Mouse (Mus musculus) embryonic facial prominence, embryonic 13.5 days (tissue): ENCODE data around the gene Slc25a13. TPM values are rescaled to one million over a fixed set of nuclear protein-coding genes. Genes with fewer than 3 reads are reported as not detected.

ENCODE experiments used
- ATAC-seq: fragments of 200-750 bp; cut with Nextera tagmentation; 2 replicates; pipeline ENCODE4 v1.8.0; 2017; ENCODE audit warnings: low read depth; ENCODE audit not compliant: insufficient number of reproducible peaks, insufficient read depth, low FRiP score, low TSS enrichment
- H3K27ac ChIP-seq: fragments of 300-500 bp; sonication (generic); 2 replicates; pipeline ENCODE4 v1.5.1; 2015; ENCODE audit warnings: moderate library complexity, mild to moderate bottlenecking, inconsistent platforms
- H3K27me3 ChIP-seq: fragments of 300-500 bp; sonication (generic); 2 replicates; pipeline ENCODE4 v1.6.1; 2015; ENCODE audit warnings: mild to moderate bottlenecking, inconsistent platforms
- H3K36me3 ChIP-seq: fragments of 300-500 bp; sonication (generic); 2 replicates; pipeline ENCODE4 v1.6.1; 2015; ENCODE audit warnings: mild to moderate bottlenecking, inconsistent platforms
- H3K4me1 ChIP-seq: fragments of 300-500 bp; sonication (generic); 2 replicates; pipeline ENCODE4 v1.6.1; 2015; ENCODE audit warnings: inconsistent platforms
- H3K4me2 ChIP-seq: fragments of 300-500 bp; sonication (generic); 2 replicates; pipeline ENCODE4 v1.6.1; 2015; ENCODE audit warnings: moderate library complexity, mild to moderate bottlenecking, inconsistent platforms
- H3K4me3 ChIP-seq: fragments of 300-500 bp; sonication (generic); 2 replicates; pipeline ENCODE4 v1.5.1; 2015; ENCODE audit warnings: mild to moderate bottlenecking, inconsistent platforms
- H3K9ac ChIP-seq: fragments of 300-500 bp; sonication (generic); 2 replicates; pipeline ENCODE4 v1.6.1; 2015; ENCODE audit warnings: mild to moderate bottlenecking, inconsistent platforms
- H3K9me3 ChIP-seq: fragments of 300-500 bp; sonication (generic); 2 replicates; pipeline ENCODE4 v1.6.1; 2016; ENCODE audit warnings: inconsistent platforms
- WGBS: fragments of 180-500 bp; shearing (Covaris S2); methylation state at CpG from one replicate; pipeline ENCODE4 v1.1.7; 2015; ENCODE audit warnings: mixed read lengths; 5-methylcytosine and 5-hydroxymethylcytosine counted together
- polyA plus RNA-seq: library from polyadenylated mRNA; unstranded; fragments of >200 nt; fragmentation: Nextera tagmentation; extraction: Ambion mirVana; gene quantifications from 2 replicates; pipeline ENCODE4 v1.2.1, GENCODE M21; 2015

Gene Slc25a13
- polyA plus RNA-seq, 1 experiment from 2014 or later = 20.2 TPM

- Histone ChIP-seq H3K36me3 (no peaks in the 10 kb centered on the region), H3K4me1 (no peaks in the 10 kb centered on the region), H3K27me3 (no peaks in the 10 kb centered on the region), H3K27ac (no peak overlapping the region), H3K4me3 (no peak overlapping the region), H3K9me3 (no peaks in the 10 kb centered on the region), H3K9ac (no peak overlapping the region), H3K4me2 (no peak overlapping the region)
- 92% methylated on average over 3 of the region's 3 CpGs for WGBS
- no peak for ATAC-seq
Observed at GRCm38 (mm10) chr6:6136812-6137211, 80.2 kb downstream of the Slc25a13 start.

DNA sequence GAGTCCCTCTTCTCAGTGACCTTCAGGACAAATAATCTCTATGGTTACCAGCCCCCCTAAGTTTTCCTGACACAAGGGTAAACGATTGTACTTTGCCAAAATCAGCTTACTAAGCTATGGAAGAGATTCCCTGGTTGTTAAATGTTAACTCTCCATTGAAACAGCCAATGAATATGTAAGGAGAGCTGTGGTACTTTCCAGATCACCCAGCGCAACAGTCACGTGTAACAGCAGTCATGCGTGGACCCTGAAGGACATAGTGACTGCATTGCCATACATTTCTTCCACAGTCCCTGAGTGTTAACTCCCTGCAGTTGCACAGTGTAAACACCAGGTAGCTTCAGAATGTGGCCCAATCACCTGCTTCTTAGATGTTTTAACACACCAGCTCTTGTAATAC lies 82.0 kb downstream of the Slc25a13 start:
- no peaks in the 10 kb centered on the region for H3K4me1 ChIP-seq
- no peak overlapping the region for H3K9ac ChIP-seq
- ATAC-seq = no peak
- no peak overlapping the region for H3K4me3 ChIP-seq
- no peaks in the 10 kb centered on the region for H3K9me3 ChIP-seq
- WGBS = 93% methylated on average over 4 of the region's 4 CpGs
- H3K27ac ChIP-seq = no peak overlapping the region
- H3K4me2 ChIP-seq = no peak overlapping the region
- no peaks in the 10 kb centered on the region for H3K27me3 ChIP-seq
- H3K36me3 ChIP-seq = no peaks in the 10 kb centered on the region

DNA sequence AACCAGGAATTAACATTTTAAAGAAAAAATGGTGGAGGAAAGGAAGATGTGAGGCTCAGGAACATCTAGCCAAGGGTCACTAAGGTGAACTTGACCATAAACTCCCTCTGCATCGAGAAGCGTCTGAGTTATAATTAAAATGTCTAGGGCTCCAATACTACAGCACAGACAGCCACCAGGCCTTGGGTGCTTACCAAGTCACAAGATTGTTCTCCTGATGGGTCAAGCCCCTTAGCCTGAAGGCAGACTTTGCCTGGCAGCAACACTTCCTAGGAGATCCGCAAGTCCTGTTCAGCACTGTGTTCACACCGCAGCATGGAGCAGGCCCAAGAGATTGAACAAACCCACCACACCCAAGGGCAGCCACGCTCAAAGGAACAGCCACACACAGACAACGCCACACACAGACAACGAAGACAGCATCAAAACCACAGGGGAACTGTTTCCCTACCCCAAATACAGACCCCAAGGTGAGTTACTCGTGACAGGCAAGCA lies 83.4 kb downstream of the Slc25a13 start:
- H3K9ac ChIP-seq = no peak overlapping the region
- H3K9me3 ChIP-seq = no peaks in the 10 kb centered on the region
- no peaks in the 10 kb centered on the region for H3K36me3 ChIP-seq
- H3K27me3 ChIP-seq = no peaks in the 10 kb centered on the region
- no peaks in the 10 kb centered on the region for H3K4me1 ChIP-seq
- no peak for ATAC-seq
- H3K4me3 ChIP-seq = no peak overlapping the region
- WGBS = 68% methylated on average over 8 of the region's 8 CpGs
- no peak overlapping the region for H3K27ac ChIP-seq
- no peak overlapping the region for H3K4me2 ChIP-seq

- Histone ChIP-seq H3K27ac (no peak overlapping the region), H3K9me3 (no peaks in the 10 kb centered on the region), H3K27me3 (no peaks in the 10 kb centered on the region), H3K36me3 (no peaks in the 10 kb centered on the region), H3K4me1 (no peaks in the 10 kb centered on the region), H3K9ac (no peak overlapping the region), H3K4me3 (no peak overlapping the region), H3K4me2 (no peak overlapping the region)
- no peak for ATAC-seq
- 65% methylated on average over 5 of the region's 5 CpGs for WGBS
Observed at GRCm38 (mm10) chr6:6132047-6132446, 84.9 kb downstream of the Slc25a13 start.

DNA sequence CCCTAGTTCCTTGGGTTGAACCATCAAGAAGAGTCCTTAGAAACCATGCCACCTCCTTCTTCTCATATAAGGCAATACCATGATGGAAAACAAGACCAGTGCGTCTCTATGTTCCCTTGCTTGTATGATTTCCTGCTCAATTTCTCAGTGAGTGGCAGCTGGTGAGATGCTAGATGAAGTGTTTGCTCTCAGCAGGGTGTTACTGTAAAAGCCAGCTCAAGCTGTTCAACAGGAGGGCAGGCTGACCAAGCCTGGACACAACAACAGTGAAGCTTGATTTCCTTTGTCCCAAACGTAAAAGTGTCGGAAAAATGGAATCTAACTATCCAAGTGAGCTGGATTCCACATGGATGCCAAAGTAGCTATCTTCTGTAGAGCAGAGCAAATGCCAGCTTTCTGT lies 91.4 kb downstream of the Slc25a13 start:
- Histone ChIP-seq H3K27me3 (no peaks in the 10 kb centered on the region), H3K4me3 (no peak overlapping the region), H3K27ac (no peak overlapping the region), H3K9me3 (no peaks in the 10 kb centered on the region), H3K4me1 (no peaks in the 10 kb centered on the region), H3K36me3 (no peaks in the 10 kb centered on the region), H3K9ac (no peak overlapping the region), H3K4me2 (no peak overlapping the region)
- WGBS = 91% methylated on average over 3 of the region's 3 CpGs
- no peak for ATAC-seq

- no peak overlapping the region for H3K9ac ChIP-seq
- H3K4me2 ChIP-seq = no peak overlapping the region
- no peaks in the 10 kb centered on the region for H3K9me3 ChIP-seq
- H3K36me3 ChIP-seq = no peaks in the 10 kb centered on the region
- 79% methylated on average over 5 of the region's 5 CpGs for WGBS
- H3K27me3 ChIP-seq = no peaks in the 10 kb centered on the region
- H3K27ac ChIP-seq = no peak overlapping the region
- no peak overlapping the region for H3K4me3 ChIP-seq
- no peaks in the 10 kb centered on the region for H3K4me1 ChIP-seq
- no peak for ATAC-seq
Observed at GRCm38 (mm10) chr6:6121904-6122303, 95.1 kb downstream of the Slc25a13 start.

GRCm38 (mm10) chr6:6120841-6121240 lies 96.1 kb downstream of the Slc25a13 start:
- ATAC-seq = no peak
- Histone ChIP-seq H3K27ac (no peak overlapping the region), H3K4me1 (peaks cover 2% of the 10 kb centered on the region; the same call in 1 of the 2 replicates), H3K36me3 (no peaks in the 10 kb centered on the region), H3K9ac (no peak overlapping the region), H3K4me3 (no peak overlapping the region), H3K9me3 (no peaks in the 10 kb centered on the region), H3K27me3 (no peaks in the 10 kb centered on the region), H3K4me2 (no peak overlapping the region)
- 81% methylated on average over 4 of the region's 4 CpGs for WGBS

DNA sequence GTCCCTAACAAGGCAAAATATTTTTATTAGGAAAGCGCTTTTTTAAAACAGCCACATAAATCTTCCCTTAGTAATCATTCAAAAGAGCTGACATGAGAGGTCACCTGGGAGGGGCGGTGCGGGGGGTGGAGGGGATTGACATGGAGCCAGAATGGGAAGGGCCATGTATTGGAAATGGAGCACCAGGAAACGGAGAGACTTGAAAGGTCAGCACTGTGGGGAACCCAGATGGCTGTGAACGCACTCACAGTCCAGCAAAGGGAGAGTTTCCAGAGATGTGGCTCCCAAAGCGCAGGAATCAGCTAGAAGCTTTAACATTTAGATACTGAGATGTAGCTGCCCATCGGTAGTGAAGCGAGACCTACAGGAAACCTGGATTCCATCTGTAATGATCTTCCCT lies 101.2 kb downstream of the Slc25a13 start:
- no peak overlapping the region for H3K27ac ChIP-seq
- no peak overlapping the region for H3K4me2 ChIP-seq
- H3K27me3 ChIP-seq = no peaks in the 10 kb centered on the region
- peaks cover 33% of the 10 kb centered on the region for H3K4me1 ChIP-seq
- no peaks in the 10 kb centered on the region for H3K36me3 ChIP-seq
- 79% methylated on average over 8 of the region's 8 CpGs for WGBS
- no peaks in the 10 kb centered on the region for H3K9me3 ChIP-seq
- no peak for ATAC-seq
- no peak overlapping the region for H3K4me3 ChIP-seq
- no peak overlapping the region for H3K9ac ChIP-seq

DNA sequence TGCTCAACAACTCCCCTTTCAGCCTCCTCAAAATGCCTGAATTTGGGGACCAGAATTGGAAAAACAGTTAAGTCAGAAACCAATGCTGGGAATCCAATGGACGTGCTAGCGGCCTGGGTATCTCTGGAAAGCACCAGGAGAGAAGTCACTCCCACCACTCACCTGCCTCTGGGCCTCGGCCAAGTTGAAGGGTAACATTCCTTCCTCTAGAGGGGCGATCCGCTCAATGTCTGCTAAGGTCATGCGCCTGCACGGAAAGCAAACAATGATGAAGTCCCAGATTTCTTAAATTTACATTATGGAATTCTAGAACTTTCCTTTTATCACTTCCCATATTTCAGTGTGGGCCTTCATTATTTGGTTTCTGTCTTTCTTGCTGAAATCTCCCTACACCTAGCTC lies 103.2 kb downstream of the Slc25a13 start:
- peaks cover 38% of the 10 kb centered on the region for H3K4me1 ChIP-seq
- no peaks in the 10 kb centered on the region for H3K27me3 ChIP-seq
- no peak overlapping the region for H3K4me2 ChIP-seq
- H3K36me3 ChIP-seq = no peaks in the 10 kb centered on the region
- ATAC-seq = no peak
- no peak overlapping the region for H3K4me3 ChIP-seq
- H3K9me3 ChIP-seq = no peaks in the 10 kb centered on the region
- no peak overlapping the region for H3K9ac ChIP-seq
- 61% methylated on average over 7 of the region's 7 CpGs for WGBS
- H3K27ac ChIP-seq = peak overlapping the region; percentile 74

GRCm38 (mm10) chr6:6112767-6113528 lies 104.0 kb downstream of the Slc25a13 start:
- WGBS = 28% methylated on average over 10 of the region's 10 CpGs
- H3K9me3 ChIP-seq = no peaks in the 10 kb centered on the region
- 0 out of 2 replicates have a peak, but pooled peaks have one; percentile 67 for ATAC-seq
- H3K4me3 ChIP-seq = no peak overlapping the region
- no peaks in the 10 kb centered on the region for H3K27me3 ChIP-seq
- peaks cover 42% of the 10 kb centered on the region for H3K4me1 ChIP-seq
- H3K4me2 ChIP-seq = peak overlapping the region; percentile 30
- 0 out of 2 replicates have a peak overlapping the region, but pooled peaks have one; percentile 21 for H3K9ac ChIP-seq
- H3K36me3 ChIP-seq = no peaks in the 10 kb centered on the region
- peak overlapping the region; percentile 74 for H3K27ac ChIP-seq

DNA sequence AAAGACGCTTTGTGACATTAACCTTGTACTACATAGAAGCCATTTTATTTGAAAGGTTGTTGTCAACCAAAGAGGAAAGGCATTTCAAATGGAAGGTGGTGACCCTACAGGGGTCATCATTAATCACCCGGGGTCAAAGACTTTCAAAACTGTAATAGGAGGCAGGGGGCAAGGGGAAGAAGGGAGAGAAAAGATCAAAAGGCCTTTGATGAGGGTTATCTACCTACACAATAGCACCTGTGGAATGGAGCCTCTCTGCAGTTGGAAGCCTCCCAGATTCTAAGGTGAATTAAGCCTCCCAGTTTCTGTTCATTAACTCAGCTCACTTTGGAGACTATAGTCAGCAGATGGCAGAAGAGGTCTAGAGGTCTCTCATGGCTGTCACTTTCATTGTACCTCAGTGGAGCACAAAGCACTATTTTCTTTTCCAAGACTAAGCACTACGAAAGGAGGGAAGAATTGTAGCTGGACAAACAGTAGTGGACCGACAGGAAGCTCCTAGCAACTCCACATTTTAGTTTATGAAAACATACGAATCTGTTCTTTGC lies 109.5 kb downstream of the Slc25a13 start:
- Histone ChIP-seq H3K9me3 (no peaks in the 10 kb centered on the region), H3K9ac (no peak overlapping the region), H3K36me3 (no peaks in the 10 kb centered on the region), H3K4me1 (peaks cover 18% of the 10 kb centered on the region), H3K27me3 (peaks cover 4% of the 10 kb centered on the region; the same call in 1 of the 2 replicates), H3K4me2 (no peak overlapping the region), H3K27ac (no peak overlapping the region), H3K4me3 (no peak overlapping the region)
- no peak for ATAC-seq
- 60% methylated on average over 5 of the region's 5 CpGs for WGBS

DNA sequence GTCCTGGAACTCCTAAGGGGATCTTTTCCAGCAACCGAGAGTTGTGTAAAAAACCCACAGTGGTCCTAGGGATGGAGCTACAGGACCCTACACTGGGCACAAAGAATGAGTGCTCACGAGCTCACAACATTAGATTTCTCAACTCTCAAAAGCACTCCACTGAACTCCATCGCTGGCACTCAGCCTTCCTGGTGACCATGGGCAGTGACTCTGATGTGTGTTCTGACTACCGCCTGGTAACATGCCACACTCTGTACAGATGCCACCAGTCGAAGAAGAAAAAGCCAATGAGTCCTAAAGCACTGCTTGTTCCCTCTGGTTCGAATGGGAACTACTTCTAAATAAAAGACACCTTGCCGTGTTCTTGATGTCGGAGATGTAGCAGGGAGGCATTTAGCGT lies 111.4 kb downstream of the Slc25a13 start:
- Histone ChIP-seq H3K4me2 (no peak overlapping the region), H3K27me3 (peaks cover 4% of the 10 kb centered on the region; the same call in 1 of the 2 replicates), H3K4me3 (no peak overlapping the region), H3K9ac (no peak overlapping the region), H3K9me3 (no peaks in the 10 kb centered on the region), H3K27ac (no peak overlapping the region), H3K4me1 (peaks cover 11% of the 10 kb centered on the region), H3K36me3 (no peaks in the 10 kb centered on the region)
- WGBS = 84% methylated on average over 9 of the region's 9 CpGs
- ATAC-seq = no peak
